Mouse (Mus musculus) retina, embryonic 14.5 days (tissue): ENCODE measurements around the gene Gars.

Experiments used
- DNase-seq: peaks from one replicate; pipeline ENCODE4 v3.0.0-alpha.2; 2015; ENCODE audit warnings: low spot score

The Gars gene

GRCm38 (mm10) chr6:55093431-55094146 lies 55.8 kb downstream of the Gars start:
- peak; percentile 25 for DNase-seq

- no peak for DNase-seq
Observed at GRCm38 (mm10) chr6:55098030-55098429, 60.2 kb downstream of the Gars start.

DNA sequence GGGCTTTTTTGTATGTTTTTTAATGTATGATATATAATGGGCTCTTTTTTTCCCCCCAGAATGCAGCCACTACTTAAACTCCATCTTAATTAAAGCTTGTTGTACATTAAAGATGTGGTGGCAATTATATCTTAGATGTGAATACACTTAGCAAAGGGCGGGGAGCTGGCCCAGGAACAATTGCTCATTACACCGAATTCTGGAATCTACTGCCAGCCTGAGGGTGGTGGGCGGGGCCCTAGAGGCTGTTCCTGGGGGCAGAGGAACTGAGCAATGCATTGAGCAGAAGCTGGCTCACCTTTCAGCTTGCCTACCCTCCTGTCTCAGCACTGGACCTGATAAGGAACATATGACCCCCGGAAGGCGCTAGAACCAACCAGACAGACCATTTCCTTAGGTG lies 60.8 kb downstream of the Gars start:
- DNase-seq = no peak

DNA sequence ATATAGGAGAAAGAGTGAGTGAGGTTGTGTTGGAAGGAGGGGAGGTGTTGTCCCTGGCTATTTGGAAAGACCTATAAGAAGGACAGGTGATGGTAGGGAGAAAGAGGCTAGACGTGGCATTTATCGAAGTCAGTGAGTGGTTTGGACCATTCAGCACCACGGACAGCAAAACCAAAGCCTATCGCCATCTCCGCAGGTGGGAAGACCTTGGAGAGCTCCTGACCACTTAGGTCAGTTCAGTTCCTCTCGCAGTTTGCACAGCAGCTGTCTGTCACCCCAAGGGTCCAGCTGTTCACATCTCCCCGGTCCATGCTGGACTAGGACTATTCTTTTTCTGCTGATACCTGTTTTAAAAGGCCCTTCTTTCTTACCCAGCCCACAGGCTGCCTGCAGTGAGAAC lies 70.6 kb downstream of the Gars start:
- DNase-seq = peak; percentile 69

DNA sequence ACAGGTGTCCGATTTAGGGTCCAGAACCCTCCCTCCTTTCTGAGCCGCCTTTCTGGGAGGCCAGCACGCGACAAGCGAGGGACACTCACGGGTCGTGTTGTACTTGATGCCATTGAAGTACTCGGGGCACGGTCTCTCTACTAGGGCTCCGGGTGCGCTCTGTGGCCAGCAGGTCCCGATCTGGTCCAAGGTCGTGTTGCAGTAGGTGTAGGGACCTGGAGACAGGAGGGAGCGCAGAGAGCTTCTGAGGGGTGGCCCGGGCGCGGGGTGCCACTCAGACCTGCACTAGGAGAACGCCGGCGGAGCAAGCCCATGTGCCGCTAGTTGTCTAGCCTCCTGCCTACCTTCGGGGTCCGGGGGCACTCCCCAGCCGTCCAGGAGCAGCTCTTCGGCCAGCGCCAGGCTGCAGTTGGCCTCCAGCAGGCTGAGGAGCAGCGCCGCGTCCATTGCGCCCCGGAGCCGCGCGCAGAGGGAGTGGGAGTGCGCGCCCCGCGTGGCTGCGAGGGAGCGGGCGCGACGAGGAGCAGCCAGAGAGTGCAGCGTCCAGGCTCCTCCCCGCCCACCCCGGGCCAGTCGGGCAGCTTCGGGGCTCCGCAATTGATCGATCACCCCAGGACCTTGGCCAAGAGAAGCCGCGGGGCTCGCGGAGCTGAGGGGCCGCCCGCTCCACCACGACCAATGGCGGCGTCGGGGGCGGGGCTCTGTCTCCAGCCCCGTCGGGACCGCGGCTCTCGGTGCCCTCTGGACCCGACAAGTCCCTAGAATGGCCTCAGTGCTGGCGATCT lies 79.7 kb downstream of the Gars start:
- peak; percentile 59 for DNase-seq

GRCm38 (mm10) chr6:55123056-55123455 lies 85.2 kb downstream of the Gars start:
- no peak for DNase-seq

DNA sequence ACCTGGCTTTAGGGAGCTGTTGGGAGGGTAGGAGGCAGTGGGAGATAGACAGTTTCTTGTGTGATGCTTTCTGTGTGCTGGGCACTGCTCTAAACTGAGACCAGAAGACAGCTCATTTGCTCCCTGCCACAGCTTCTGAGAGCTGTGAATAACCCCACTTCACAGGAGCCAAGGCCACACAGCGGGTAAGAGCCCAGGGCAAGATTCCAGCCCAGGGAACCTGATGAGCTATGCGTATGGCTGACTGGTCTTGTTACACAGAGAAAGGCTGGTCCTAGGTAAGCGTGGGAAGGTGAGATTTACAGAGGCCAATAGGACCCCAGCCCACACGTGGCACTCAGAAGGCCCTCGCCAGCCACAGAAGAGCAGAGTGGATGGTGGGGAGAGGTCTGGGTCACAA lies 88.8 kb downstream of the Gars start:
- DNase-seq = no peak

GRCm38 (mm10) chr6:55128391-55128790 lies 90.6 kb downstream of the Gars start:
- DNase-seq = no peak
